Mouse (Mus musculus): Measurements from ENCODE around the gene App. TPM values are rescaled to one million over a fixed set of nuclear protein-coding genes. Genes with fewer than 3 reads are reported as not detected.

App gene
- polyA plus RNA-seq, 1 experiment from 2014 or later, result 161 TPM

DNA sequence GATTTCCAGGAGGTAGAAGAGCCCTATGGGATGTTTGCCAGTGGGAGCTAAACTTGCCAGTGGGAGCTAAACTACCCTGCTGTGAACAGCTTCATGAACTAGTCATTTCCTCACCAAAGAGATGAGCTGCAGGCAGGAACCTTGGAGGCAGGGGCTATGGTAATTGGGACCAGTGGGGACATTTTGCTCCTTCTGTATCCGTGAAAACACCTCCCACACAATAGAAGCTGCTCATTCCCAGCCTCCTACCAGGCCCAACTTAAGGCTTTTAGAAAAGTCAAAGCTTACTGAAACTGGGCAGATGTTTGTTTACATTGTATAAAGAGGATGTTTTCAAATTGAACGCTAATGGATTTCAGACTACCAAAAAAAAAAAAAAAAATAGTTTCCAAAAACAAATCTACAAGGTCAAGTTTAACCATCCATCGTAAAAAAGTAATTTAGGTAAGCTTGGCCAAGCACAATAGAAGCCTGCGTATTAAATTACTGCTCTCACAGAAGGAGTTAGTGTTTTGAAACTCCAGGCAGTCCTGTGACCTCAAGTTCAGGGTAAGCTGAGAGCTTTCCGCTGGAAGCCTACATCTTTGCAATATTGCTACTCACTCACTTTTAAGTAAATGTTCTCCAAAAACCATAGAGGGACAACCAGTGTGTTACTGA, 253.8 kb downstream of the App start:
- 52% methylated on average over 5 of the region's 5 CpGs for WGBS
- H3K9me3 ChIP-seq, result no peaks in the 10 kb centered on the region
- H3K27me3 ChIP-seq (ENCODE audit: insufficient read depth, poor library complexity, severe bottlenecking), result no peaks in the 10 kb centered on the region
- H3K4me3 ChIP-seq, result no peak overlapping the region
- no peaks in the 10 kb centered on the region for H3K36me3 ChIP-seq
- peaks cover 12% of the 10 kb centered on the region; the same call in 1 of the 2 replicates for H3K4me1 ChIP-seq (replicated peaks)
- peak; percentile 17 for DNase-seq (ENCODE audit: low spot score)
- H3K27ac ChIP-seq, result peak overlapping the region; percentile 23; the same call in 1 of the 2 replicates

DNA sequence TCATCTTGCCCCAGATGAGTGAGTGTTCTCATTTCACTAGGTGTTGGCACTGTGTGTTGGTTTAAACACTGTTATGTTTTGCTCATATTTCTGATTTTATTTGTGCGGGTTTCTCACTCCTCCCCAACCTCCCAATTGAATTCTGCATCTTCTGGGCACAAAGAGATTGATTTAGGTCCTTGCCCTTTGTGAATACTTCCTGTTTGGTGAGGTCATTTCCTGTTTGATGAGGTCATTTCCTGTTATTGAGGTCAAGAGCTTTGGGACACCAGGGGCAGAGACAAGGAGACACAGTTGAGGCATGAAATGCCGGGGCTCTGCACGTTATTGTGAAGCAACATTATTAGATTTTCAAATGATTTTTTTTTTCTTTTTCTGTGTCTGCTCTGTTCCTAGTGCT, 254.5 kb downstream of the App start:
- 78% methylated on average over 3 of the region's 3 CpGs for WGBS
- H3K27ac ChIP-seq, result peak overlapping the region; percentile 23; the same call in 1 of the 2 replicates
- H3K4me3 ChIP-seq, result no peak overlapping the region
- peaks cover 12% of the 10 kb centered on the region; the same call in 1 of the 2 replicates for H3K4me1 ChIP-seq (replicated peaks)
- DNase-seq (ENCODE audit: low spot score), result no peak
- no peaks in the 10 kb centered on the region for H3K36me3 ChIP-seq
- H3K9me3 ChIP-seq, result no peaks in the 10 kb centered on the region
- H3K27me3 ChIP-seq (ENCODE audit: insufficient read depth, poor library complexity, severe bottlenecking), result no peaks in the 10 kb centered on the region

DNA sequence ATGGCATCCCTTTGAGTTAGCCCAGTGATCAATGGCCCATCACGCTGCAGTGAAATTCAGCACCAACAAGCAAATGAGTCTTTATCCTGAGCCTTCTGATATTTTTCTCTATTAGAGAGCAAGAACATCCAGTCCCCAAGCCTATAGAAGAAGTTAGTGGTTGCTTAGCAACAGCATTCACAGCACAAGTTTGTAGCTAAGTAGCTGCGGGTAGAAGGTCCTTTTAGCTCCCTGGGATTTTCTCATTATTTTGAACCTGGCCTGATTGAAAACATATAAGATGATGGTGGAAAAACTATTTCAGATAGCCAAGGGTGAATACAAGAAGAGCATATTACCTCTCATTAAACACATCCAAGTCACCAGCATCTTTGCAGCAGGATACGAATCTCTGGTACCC, 256.8 kb downstream of the App start:
- H3K27ac ChIP-seq, result no peak overlapping the region
- 62% methylated on average over 3 of the region's 3 CpGs for WGBS
- DNase-seq (ENCODE audit: low spot score), result no peak

DNA sequence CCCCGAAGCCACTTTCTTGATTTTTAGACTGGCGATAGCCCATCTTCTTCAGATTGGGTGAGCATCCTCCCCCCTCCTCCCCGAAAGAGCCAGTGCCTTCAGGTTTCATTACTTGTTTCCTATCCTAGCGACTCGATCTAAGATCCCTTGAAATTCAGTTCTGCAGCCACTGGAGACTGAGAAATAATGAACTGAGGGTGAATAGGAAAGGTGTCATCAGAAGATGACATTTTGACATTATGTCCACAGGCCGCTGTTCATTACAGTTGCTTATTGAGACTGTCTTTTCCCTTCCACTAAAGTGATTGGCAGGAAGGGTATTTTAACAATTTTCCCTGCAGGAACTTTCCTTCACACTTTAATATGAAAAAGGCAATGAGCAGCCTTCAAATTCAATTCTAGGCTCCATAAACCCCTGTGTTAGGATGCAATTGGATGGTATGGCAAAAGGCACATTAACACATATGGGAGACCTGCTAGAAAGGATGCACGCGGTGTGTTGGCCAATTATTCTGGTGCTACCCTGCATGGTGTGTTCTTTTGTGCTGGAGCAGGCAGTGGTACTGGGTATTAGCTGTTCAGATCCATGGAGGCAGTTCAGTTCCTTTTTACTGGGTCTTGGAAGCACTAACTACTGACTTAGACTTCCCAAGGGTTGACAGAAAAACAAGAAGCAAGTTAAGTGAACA, 261.9 kb downstream of the App start:
- no peaks in the 10 kb centered on the region for H3K9me3 ChIP-seq

More for the DNA sequence above, 256.8 kb downstream of the App start:
- Histone ChIP-seq H3K27me3 (ENCODE audit: insufficient read depth, poor library complexity, severe bottlenecking) (no peaks in the 10 kb centered on the region), H3K4me1 (replicated peaks) (peaks cover 12% of the 10 kb centered on the region; the same call in 1 of the 2 replicates), H3K4me3 (no peak overlapping the region), H3K9me3 (no peaks in the 10 kb centered on the region), H3K36me3 (no peaks in the 10 kb centered on the region)

DNA sequence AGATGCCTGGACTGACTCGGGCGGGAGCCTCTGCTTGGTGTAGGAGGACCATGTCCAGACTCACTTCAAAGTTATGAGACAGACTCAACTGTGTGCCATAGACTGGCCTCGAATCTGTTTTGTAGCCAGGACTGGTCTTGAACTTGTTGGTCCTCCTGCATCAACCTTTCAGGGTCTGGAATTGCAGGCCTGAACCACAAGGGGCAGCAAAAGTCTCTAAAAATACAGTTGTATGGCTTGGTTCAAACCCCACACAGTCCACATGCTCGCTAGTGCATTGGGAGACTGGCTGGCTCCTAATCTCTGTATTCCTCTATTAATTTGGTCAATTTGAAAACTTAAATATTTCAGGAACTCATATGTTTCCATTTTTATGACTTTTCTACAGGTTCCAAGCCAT, 270.6 kb downstream of the App start:
- Histone ChIP-seq H3K36me3 (no peaks in the 10 kb centered on the region), H3K27ac (no peak overlapping the region), H3K27me3 (ENCODE audit: insufficient read depth, poor library complexity, severe bottlenecking) (no peaks in the 10 kb centered on the region), H3K4me3 (no peak overlapping the region), H3K9me3 (no peaks in the 10 kb centered on the region), H3K4me1 (replicated peaks) (no peaks in the 10 kb centered on the region)
- no peak for DNase-seq (ENCODE audit: low spot score)
- WGBS, result 91% methylated on average over 4 of the region's 4 CpGs

More for the DNA sequence above, 261.9 kb downstream of the App start:
- Histone ChIP-seq H3K36me3 (no peaks in the 10 kb centered on the region), H3K27ac (no peak overlapping the region), H3K4me1 (replicated peaks) (peaks cover 2% of the 10 kb centered on the region; the same call in 1 of the 2 replicates), H3K27me3 (ENCODE audit: insufficient read depth, poor library complexity, severe bottlenecking) (no peaks in the 10 kb centered on the region), H3K4me3 (no peak overlapping the region)
- DNase-seq (ENCODE audit: low spot score), result no peak
- 88% methylated on average over 8 of the region's 8 CpGs for WGBS

Measured in hindbrain, embryonic 10.5 days (tissue).